Mouse (Mus musculus): ENCODE measurements at regions not wholly inside any gene's neighbourhood (a gene's known extent, or its start where the extent isn't known, plus 50 kb on each side); places are given as distances from the start of the nearest gene placed in this dataset.

DNA sequence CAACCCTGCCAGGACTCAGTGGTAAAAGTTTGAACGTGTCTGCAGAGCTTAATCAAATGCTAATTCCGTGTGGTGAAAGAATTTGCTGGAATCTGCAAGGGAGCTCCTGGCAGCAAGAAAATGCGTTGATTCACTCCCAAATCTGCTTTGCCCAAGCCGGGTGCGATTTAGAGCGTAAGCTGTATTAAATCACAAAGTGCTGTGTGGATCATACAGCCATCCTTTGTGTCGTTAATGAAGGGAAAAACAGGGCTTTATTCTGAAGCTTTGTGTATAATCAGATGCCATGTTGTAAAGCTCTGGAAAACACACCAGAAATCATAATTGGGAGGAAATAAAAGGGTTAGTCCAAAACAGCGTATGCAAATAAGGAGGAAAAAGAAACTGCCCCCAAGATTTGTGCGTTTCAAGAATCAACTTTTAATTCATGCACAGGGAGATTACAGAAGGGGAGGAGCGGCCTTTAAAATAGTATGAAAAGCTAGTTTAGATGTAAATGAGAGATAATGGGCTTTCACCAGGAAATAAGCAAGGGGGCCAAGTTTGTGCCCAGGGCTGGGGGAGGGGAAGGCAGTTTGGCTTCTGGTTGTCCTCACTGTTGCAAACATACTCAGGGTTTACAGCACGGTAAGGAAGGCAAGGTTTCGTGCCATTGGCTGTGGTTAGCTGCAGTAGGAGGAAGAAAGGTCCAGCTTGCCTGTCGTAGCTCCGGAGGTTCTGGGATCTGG is 303.7 kb downstream of the H2al1j start:
- no peak for DNase-seq (ENCODE audit: low spot score in 2 of 2)
- intact Hi-C loops (cut with DNase I): no loop called here

DNA sequence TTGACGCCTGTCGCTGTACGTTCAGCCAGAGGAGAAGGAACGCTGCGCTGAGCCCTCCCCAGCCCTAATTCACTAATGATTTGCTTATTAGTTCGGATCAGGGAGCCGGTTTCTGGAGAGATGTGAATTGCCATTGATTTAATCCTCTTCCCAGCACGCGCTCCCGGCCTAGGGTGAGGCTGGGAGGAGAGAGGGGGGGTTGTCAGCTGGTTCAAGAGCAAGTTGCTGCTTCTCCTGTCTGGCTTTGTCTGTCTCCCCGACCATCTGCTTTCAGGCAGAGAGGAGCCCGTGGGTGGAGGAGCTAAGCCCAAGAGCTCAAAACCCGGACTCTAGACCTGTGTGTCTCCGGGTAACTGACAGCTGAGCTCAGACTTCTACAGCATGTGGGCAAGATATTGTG is 304.4 kb downstream of the H2al1j start:
- peak in 1 of 2 experiments; percentile 16 for DNase-seq (ENCODE audit: low spot score in 2 of 2)

DNA sequence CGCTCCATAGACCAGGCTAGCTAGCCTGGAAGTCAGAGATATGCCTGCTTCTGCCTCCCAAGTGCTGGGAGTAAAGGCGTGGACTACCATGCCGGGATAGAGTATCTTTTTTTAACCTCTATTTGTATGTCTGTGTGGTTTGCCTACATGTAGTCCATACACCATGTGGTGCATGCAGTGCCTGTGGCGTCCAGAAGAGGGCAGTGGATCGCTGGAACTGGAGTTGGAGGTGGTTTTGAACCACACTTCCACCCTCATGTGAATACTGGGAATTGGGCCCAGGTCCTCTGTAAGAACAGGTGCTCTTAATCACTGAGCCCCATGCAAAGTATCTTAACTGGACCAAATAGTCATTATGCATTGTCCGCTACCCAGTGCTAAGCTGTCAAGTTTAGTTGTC is 306.2 kb downstream of the H2al1j start:
- DNase-seq (ENCODE audit: low spot score in 2 of 2): no peak
- intact Hi-C loops (cut with DNase I): no loop called here

More for the DNA sequence above, 304.4 kb downstream of the H2al1j start:
- intact Hi-C loops (cut with DNase I): no loop called here

DNA sequence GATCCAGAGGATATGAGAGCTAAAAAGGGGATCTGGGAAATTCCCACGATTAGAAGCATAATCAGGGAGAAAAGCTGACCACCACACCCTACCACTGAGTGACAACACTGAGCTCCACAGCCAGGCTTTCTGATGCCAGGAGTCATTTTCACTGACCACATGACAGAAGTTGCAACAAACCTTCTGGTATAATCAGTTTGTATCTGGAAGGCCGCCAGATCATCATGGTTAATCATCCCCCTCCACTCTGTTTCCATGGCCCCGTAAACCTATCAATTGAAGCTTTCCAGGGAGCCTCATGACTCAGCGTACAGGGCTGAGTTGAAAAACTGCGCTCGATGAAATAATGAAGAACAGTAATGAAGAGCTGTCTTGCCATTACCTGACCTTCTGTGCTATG is 316.9 kb downstream of the H2al1j start:
- intact Hi-C loops (cut with DNase I): no loop called here
- no peak for DNase-seq (ENCODE audit: low spot score in 2 of 2)

GRCm38 (mm10) chrX:11646681-11647526 is 319.3 kb downstream of the H2al1j start:
- no peak for DNase-seq (ENCODE audit: low spot score in 2 of 2)
- intact Hi-C loops (cut with DNase I): no loop called here

GRCm38 (mm10) chrX:11647527-11647836 is 319.9 kb downstream of the H2al1j start:
- no peak for DNase-seq (ENCODE audit: low spot score in 2 of 2)
- intact Hi-C loops (cut with DNase I): no loop called here

- intact Hi-C loops (cut with DNase I): no loop called here
- no peak for DNase-seq (ENCODE audit: low spot score in 2 of 2)
Observed at GRCm38 (mm10) chrX:11653336-11653735, 325.7 kb downstream of the H2al1j start.

DNA sequence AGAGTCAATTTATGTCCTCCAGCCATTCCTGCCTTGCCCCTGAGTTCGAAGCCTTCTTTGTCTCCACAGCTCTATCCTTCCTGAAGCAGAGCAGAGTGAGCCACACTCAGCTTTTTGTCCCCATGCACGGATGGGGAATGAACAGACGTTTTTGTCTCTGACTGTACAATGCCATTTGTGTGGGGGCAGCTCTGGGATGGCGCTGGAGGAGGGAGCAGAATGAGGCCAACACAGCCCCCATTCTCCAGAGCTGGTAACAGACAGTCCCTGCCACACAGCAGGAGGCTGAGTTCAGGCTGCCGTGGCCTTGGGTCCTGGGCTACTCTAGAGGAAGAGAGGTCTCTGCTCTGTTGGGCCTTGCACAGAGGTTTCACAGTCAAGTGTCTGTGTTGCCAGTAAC is 327.4 kb downstream of the H2al1j start:
- intact Hi-C loops (cut with DNase I): no loop called here
- DNase-seq (ENCODE audit: low spot score in 2 of 2): peak; percentile 25 to 31

DNA sequence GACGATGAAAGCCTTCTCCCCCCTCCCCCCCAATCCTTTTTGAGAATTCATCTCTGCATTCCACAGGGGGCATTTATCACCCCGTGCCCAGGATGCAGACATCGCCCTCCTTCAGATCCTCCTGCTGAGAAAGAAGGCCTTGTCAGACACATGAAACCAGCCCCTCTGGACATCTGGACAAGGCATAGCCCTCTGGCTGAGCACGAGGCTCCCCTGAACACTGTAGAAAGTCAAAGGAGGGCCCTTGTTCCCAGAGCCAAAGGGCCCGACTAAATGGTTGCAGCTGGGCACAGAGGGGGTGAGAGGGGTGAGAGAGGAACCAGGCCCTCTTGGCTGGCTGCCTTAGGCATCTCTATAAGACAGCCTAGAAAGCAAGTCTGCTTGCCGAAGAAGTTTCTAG is 327.8 kb downstream of the H2al1j start:
- no peak for DNase-seq (ENCODE audit: low spot score in 2 of 2)
- intact Hi-C loops (cut with DNase I): no loop called here

GRCm38 (mm10) chrX:11657606-11658254 is 330.1 kb downstream of the H2al1j start:
- no peak for DNase-seq (ENCODE audit: low spot score in 2 of 2)
- intact Hi-C loops (cut with DNase I): no loop called here

- intact Hi-C loops (cut with DNase I): loop anchor here (10.0 kb wide), 1 partner anchor 141 kb away; no protein-coding TSS in a partner anchor
Observed at GRCm38 (mm10) chrX:11663187-11663829, 335.7 kb downstream of the H2al1j start.

DNA sequence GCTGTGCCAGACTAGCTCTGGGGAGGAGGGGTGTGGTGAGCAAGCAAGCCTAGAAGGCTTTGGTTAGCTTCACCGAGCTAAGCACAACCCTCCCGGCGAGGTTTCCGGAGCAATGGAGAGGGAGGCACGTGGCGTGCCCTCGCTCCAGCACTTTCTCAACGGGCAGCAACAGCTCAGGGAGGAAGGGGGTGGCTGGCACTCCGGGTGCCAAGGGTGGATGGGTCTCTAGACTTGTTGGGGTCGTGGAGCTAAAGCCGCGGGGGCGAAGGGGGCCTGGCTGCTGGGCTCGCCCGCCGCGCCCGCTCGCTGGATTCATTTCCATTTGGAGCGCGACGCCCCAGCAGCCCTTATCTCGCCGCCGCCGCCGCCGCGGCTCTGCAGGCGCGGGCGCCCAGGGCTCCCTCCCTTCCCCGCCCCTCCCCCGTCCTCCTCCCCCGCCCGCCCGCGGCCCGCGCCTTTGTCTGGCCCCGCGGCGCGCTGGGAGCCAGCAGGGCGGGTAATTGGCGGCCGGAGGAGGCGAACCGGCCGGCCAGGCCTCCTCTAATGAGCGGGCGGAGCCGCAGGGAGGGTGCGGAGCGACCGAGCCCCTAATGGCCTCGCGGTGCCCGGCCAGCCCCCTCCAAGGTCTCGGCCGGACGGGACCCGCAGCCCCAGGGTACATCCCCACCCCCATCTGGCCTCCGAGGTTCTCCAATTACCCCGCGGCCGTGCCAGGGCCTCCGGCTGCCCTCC is 336.9 kb downstream of the H2al1j start:
- intact Hi-C loops (cut with DNase I): loop anchor here (10.0 kb wide), 1 partner anchor 140 kb away; no protein-coding TSS in a partner anchor
- DNase-seq (ENCODE audit: low spot score in 2 of 2): peak; percentile 47 to 52

More at GRCm38 (mm10) chrX:11663187-11663829, 335.7 kb downstream of the H2al1j start:
- DNase-seq (ENCODE audit: low spot score in 2 of 2): no peak

DNA sequence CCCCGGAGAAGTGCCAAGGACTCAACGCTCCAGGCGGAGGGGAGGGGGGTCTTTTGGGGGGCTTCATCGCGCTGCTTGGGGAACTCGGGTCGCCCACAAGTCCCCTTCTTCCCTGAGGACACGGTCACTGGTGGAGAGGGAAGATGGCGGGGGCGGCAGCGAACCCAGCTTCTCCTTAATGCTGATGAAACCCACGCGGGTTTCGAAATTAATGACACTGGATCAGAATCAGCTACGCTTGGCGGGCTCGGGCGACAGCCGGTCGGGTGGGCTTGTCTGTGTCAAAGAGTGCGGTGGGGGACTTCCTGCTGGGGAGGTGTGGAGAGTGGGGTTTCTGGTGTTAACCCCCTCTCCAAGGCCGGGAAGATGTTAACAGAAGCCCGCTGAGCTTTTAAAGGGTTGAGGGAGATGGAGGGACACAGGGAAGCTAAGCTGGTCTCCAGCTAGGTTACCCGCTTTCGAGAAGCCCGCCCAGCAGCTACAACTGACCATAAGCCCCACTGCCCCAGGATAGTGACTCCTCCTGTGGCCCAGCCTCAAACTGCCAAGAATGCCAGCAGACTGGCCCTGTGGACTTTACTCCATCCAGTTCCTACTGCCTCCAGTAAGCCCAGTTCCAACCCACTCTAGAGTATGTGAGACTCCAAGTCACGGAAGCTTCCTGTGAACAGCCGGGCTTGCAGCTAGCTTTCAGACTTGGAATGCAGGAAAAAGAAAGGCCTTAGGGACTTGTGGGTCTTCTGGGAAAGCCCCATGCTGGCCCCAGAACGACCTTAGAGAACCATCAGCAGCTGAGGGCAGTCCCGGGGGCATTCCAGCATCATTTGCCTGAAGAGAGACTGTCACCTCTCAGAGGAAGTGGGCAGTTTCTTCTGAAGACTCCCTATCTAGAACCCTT is 337.7 kb downstream of the H2al1j start:
- intact Hi-C loops (cut with DNase I): loop anchor here (10.0 kb wide), 1 partner anchor 139 kb away; no protein-coding TSS in a partner anchor
- DNase-seq (ENCODE audit: low spot score in 2 of 2): peak in 1 of 2 experiments; percentile 5

DNA sequence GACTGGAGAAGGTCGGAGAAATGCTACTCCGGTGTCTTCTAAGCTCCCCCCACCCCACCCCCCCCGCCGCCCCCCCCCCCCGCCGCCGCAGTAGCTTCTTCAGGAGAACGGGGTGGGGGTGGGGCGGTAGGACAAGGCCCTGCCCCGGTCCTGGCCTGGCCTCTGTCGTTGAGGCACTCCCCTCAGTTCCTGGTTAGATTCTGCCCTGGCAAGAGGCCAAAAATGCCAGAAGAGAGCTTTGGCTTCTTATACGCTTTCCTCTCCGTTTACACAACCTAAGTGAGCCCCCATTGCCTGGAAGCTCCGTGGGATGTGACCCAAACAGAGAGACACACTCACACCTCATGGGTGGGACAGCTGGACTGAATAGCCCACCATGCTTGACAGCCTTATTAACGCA is 338.9 kb downstream of the H2al1j start:
- intact Hi-C loops (cut with DNase I): loop anchor here (10.0 kb wide), 1 partner anchor 138 kb away; no protein-coding TSS in a partner anchor
- DNase-seq (ENCODE audit: low spot score in 2 of 2): no peak

DNA sequence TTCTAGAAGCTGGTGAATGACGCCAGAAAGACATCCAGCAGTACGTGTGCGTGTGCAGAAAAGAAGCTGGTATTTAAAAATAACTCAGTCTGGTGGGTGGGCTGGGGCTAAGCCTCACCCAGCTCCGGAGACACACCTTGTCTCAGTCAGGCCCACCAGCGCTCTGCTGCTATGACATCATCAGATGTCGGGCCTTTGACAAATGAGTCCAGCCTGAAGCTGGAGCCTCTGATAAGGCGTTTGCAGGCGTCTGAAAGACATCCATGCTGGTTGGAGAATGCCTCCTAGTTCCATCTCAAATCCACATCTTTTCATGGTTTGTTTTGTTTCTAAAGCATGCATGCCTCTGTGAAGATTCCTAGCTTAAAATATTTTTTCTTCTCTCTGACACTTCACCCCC is 344.2 kb downstream of the H2al1j start:
- DNase-seq (ENCODE audit: low spot score in 2 of 2): no peak
- intact Hi-C loops (cut with DNase I): no loop called here

GRCm38 (mm10) chrX:11678086-11678485 is 350.5 kb downstream of the H2al1j start:
- DNase-seq (ENCODE audit: low spot score in 2 of 2): no peak
- intact Hi-C loops (cut with DNase I): no loop called here

- DNase-seq (ENCODE audit: low spot score in 2 of 2): no peak
- intact Hi-C loops (cut with DNase I): no loop called here
Observed at GRCm38 (mm10) chrX:11681274-11681673, 353.7 kb downstream of the H2al1j start.

DNA sequence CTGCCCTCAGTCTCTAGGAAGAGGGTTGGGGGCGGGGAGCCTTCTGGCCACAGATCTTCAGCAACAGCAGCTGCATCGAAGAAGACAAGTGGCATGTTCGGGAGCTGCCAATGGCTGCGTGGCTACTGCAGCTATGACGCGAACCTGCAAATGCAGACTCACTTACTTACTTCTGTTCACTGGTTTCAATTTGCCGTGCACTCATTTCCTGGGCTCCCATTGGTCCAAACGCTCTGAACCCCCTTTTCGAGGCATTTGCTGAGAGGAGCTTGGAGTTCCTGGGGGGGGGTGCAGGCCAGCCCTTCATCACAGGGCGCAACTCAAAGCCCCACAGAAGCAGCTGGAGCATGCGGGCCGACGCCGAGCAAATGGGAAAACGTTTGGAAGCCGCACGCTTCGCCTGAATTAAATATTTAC is 362.4 kb downstream of the H2al1j start:
- DNase-seq (ENCODE audit: low spot score in 2 of 2): no peak
- intact Hi-C loops (cut with DNase I): no loop called here

All from left cerebral cortex, postnatal 36 days (tissue).